Mouse (Mus musculus) cerebellum, postnatal 14 days (tissue): ENCODE data around the gene Fxyd7.

Source experiments
- DNase-seq, 2 experiments: peaks; one replicate each; pipeline ENCODE4 v3.0.0; 2021; ENCODE audit warnings: mixed read lengths in 2 of 2

Gene Fxyd7

DNA sequence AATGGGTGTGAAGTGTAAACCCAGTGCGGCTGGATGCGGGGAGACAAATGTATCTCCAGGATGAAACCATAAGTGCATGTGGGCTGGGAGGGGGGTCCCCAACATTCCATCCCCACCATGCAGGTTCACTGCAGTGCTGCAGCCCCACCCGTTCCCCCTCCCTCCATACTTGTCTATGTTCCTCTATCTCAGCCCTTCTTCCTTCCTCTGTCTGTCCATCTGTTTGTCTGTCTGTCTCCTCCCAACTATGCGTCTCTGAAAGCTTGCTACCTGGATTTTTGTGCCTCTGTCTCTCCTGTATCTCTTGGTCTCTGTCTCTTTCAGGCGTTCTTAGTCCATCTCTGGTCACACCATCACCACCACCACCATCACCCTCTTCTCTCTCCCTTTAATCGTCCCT lies 780 bp downstream of the Fxyd7 start:
- DNase-seq = peak; percentile 46 to 54

DNA sequence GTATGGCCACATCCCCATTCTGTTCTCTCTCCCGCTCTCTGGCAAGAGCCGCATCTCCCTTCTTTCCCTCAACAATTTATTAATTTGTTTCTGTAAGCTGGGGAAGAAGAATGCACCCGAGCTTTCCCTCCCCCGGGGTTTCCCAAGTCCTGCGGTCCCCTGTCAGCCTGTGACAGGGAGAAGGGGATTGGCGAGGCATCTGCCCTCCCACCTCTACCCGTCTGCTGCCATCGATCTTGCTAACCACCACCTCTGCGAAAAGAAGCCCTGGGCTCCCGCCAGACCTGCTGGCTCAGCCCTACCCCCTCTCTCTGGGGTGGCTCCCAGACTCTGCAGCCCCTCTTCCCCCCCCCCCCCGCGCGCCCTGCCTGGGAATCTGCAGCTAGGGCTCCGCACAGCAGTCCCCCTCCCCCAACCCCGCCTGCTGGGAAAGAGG lies 1.4 kb downstream of the Fxyd7 start:
- peak; percentile 75 to 76 for DNase-seq

- DNase-seq = peak; percentile 87 to 90
Measured at GRCm38 (mm10) chr7:31049135-31049845, 2.0 kb downstream of the Fxyd7 start.

GRCm38 (mm10) chr7:31042431-31042910 lies 8.8 kb downstream of the Fxyd7 start, which contains the start of gene Fxyd5:
Fxyd5 (minus strand) TSS chr7:31042481.
- DNase-seq = no peak

DNA sequence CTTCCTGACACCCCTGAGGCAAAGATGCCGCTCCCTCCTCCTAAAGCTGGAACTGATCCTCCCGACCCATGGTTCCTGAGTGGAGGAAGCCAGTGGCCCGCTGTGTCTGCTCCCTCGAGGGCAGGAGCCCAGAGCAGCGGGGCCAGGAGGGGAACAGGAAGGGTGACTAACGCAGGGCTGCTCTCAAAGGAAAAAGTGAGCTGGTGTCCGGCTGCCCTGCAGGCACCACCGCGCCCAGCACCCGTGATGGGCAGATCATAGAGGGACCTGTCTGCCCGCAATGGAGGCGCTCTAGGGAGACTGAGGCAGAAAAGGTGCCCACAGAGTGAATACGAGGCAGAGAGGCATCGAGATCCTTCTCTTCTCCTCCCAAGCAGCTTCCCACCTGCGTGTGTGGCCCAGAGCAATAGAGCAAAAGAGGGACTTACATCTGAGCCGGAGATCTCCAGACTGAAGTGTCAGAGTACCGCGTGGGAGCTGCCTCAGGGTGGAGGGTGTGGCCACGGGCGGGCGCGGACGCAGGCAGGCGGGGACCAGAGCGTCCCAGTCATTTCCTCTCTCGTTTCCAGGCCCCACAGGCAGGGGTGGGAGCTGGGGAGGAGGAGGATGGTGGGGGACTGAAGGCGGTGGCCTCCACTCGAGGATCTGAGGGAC lies 9.5 kb downstream of the Fxyd7 start:
- no peak for DNase-seq

DNA sequence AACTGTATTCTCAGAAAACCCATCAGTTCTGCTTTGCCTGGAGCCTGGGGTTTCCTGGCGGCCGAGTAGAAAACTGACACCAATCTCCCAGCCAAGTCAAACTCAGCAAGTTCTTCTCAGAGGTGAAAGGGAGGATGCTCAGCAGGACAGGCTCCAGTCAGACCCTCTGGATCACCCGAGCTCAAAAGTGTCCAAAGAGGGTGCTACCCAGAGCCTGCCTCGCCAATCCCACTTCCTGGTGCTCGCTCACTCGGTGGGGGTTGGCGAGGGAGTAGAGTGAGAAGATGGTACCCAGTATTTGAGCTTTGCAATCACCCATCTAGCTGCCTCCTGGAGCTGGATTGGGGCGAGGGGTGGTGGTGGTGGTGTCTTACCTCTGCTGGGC lies 10.3 kb downstream of the Fxyd7 start:
- no peak for DNase-seq

DNA sequence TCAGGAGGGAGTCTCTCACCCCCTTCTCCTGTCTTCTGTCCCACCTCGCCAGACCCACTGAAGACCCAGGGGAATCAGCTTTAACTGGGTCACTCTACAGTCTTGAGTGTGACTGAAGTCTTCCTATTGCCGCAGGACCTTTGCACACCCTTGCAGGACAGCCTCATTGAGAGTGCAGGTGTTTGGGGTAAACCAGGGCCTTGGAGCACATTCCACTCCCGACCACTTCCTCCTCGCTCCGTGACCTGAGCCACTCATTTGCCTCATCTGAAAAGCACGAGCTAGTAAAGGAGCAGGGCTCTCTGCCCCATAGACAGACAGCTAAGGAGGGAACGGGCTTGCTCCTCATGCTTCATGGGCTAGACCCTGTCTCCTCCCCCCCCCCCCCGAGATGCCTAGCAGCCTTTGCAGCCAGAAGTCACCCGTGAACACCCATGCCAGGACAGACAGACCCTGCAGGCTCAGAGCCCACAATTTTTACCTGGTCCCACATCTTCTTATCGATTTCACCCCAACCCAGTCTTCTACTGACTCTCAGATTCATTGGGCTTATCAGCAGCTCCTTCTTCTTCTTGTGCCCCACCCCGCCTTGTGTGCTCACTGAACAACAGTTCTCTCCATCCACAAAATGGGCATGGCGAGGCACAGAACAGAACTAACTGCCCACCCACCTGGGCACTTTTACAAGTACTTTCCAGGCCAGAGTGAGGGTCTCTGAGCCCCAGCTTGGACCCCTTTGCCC lies 10.8 kb downstream of the Fxyd7 start:
- DNase-seq = no peak

DNA sequence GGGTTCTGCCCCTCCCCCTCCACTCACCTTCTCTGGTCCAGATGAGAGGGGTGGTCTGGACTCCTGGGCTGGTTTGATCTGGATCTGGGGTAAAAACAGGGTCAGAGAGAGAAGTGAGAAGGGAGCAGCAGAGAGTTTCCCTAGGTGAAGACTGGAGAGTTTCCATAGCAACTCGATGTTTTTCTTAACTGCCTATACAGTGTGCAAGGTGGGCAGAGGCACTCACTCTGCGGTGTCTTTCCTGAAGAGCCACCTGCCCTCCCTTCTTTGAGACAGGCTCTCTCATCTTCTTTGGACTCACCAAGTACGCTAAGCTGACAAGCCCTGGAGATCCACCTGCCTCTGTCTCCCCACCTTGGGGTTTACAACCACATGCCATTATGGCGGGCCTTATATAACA lies 12.3 kb downstream of the Fxyd7 start:
- DNase-seq = no peak

- no peak for DNase-seq
Measured at GRCm38 (mm10) chr7:31037675-31038074, 13.6 kb downstream of the Fxyd7 start.

DNA sequence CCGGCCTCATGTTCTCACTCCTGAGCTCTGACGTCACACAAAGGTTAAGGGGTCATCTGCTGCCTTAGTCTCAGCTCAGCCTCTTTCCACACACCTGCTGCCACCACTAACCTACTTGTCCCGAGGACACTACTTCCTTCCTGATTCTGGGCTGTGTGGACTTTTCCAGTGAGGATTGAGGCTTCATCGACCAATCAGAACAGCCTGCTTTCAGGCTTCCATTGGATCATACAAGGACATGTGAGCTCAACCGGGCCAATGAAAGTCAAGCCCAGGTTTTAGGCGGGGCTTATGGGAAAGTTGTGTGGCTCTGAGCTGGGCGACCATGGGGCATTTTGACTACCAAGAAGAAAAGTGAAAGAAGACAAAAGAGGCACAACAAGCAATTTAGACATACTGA lies 14.3 kb downstream of the Fxyd7 start:
- DNase-seq = no peak

GRCm38 (mm10) chr7:31035291-31035690 lies 16.0 kb downstream of the Fxyd7 start:
- DNase-seq = no peak

DNA sequence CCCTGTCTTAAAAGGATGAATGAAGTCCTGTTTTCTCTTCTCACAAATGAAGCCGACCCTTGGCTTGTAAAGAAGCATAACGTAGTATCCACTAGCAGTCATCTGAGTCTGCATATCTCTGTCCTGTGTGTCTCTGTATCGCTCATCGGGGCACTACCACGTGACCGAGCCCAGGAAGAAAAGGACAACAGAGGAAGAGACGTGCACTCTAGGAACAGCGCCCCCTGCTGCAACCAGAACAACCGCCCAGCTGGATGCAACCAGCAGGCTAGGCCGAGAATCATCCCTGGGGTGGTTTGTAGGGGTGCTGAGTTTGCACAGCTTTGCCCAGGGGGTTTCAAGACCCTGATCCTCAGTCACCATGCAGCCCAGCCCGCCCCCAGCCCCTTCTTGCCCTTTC lies 16.5 kb downstream of the Fxyd7 start:
- DNase-seq = peak in 1 of 2 experiments; percentile 36

DNA sequence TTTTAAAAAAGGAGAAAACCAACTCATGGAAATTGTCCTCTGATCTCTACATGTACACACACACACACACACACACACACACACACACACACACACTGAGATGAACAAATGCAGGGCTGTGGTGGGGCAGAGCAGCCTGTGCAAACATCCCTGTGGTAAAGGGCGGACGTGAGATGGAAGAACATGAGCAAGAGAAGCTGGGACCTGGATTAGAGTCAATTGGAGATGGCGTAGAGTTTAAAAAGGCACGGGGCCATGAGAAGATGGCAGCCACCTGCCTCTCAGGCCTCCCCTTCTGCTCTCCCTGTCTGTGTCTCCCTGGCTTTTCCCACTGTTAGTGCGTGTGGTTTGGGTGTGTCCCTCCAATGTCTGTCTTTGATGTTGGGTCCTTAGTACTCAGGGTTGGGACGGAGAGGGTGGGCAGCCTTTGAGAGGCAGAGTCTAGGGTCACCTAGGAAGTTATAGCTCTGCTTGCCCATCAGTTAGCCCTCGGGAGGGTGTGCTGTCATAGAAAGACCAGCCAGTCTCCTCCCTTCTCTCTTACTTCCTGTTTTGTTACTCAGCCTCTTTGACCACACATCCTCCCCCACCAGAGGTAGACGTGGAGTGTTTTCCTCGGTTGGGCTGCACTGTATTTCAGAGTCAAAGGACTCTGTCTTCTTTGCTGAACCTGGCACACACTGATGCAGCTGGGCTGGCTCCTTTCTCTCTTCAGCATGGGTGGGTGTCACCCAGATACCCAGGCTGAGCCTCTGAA lies 17.7 kb downstream of the Fxyd7 start:
- DNase-seq = no peak

DNA sequence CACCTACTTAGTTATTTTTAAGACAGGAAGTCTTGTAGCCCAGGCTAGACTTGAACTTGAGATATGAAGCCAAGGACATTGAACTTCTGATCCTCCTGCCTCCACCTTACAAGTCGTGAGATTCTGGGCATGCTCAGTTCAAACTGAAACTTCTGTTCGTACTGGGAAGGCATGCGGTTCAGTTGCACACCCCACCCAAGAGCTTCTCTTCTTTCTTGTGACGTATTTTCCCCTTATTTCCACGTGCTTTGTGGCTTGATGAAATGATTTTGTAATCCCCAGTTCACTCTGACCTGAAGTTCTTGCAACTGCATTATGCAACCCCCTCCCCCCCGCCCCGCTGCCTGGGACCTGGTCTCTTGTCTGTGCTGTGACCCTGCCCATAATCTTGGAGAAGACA lies 19.5 kb downstream of the Fxyd7 start:
- no peak for DNase-seq

GRCm38 (mm10) chr7:31030717-31031116 lies 20.6 kb downstream of the Fxyd7 start:
- peak in 1 of 2 experiments; percentile 48 for DNase-seq

- DNase-seq = no peak
Measured at GRCm38 (mm10) chr7:31028609-31029008, 22.7 kb downstream of the Fxyd7 start.

DNA sequence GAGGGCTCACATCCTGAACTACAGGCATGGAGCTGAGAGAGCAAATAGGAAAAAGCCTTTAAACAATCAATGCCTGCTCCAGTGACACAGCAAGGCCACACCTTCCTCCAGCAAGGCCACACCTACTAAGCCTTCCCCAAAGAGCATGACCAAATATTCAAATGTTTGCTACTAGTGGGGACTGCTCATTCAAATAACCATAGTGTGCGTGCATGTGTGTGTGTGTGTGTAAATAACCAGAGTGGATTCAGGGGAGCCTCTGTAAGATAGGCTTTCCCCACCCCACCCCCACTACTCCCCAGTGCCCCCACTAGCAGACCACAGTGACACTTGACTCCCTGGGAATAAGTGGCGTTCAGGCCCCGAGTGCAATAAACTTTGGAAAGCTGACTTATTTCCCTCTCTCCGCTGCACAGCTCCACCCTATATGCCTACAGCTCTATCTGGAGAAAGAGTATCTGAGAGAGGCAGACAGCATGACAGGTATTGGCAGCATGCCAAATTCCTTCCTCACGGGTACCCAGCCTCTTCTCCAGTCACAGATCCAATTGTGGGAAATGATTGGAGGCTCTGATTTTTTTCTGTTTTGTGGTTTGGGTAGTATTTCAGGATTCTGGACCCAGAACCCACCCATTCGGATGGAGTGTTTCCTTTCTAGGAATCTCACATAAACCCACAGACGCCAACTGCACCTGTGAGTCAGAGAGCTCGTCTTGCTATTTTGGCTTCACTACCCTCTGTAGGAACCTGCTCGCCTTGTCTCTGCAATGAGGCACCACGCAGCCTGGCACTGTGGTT lies 34.0 kb downstream of the Fxyd7 start:
- peak; percentile 49 to 64 for DNase-seq

DNA sequence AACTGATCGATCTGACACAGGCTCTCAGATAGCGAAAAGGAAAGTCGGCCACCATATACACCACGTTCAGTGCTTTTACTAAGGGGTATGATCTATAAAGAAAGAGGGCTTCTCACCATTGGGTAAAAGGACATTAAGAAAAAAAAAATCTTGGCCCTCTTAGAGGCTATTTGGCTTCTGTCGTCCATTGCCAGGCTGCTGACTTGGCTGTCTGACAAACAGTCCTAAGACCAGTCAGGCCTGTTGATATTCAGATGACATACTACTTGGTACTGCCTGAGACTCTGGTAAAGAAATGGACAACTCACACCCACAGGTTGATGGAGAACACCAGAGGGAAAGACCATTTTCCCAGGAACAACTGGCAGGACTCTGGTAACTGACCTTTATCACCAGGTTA lies 38.3 kb downstream of the Fxyd7 start:
- DNase-seq = peak; percentile 53 to 57

GRCm38 (mm10) chr7:31008889-31009288 lies 42.4 kb downstream of the Fxyd7 start:
- DNase-seq = no peak

GRCm38 (mm10) chr7:31008175-31008574 lies 43.1 kb downstream of the Fxyd7 start:
- no peak for DNase-seq

DNA sequence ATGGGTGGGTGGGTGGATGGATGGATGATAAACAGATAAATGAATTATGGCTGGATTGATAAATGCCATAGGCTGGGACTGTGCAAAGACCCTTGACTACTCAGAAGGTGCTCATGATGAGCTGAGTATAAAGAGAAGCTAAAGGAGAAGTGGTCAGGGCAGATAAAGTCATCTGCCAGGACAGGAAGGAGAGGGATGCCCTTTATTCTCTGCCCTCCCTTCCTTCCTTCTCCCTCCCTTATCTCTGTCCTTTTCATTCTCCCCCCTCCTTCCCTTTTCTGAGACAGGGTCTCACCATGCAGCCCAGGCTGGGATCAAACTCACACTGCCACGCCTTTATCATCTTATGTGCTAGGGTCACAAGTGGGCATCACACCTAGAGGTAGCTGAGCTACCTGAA lies 43.5 kb downstream of the Fxyd7 start:
- DNase-seq = no peak

- DNase-seq = no peak
Measured at GRCm38 (mm10) chr7:31002650-31003049, 48.6 kb downstream of the Fxyd7 start.
